Mouse (Mus musculus): Measurements from ENCODE around the gene 2310033P09Rik.
"Not testable (repeated sequence)": the region's sequence is repeated elsewhere in the genome, so short reads cannot be mapped to it uniquely, and the experiment has no call there.

2310033P09Rik gene

GRCm38 (mm10) chr11:59201216-59202002 lies 6.7 kb upstream of the 2310033P09Rik start:
- DNase-seq, result no peak

DNA sequence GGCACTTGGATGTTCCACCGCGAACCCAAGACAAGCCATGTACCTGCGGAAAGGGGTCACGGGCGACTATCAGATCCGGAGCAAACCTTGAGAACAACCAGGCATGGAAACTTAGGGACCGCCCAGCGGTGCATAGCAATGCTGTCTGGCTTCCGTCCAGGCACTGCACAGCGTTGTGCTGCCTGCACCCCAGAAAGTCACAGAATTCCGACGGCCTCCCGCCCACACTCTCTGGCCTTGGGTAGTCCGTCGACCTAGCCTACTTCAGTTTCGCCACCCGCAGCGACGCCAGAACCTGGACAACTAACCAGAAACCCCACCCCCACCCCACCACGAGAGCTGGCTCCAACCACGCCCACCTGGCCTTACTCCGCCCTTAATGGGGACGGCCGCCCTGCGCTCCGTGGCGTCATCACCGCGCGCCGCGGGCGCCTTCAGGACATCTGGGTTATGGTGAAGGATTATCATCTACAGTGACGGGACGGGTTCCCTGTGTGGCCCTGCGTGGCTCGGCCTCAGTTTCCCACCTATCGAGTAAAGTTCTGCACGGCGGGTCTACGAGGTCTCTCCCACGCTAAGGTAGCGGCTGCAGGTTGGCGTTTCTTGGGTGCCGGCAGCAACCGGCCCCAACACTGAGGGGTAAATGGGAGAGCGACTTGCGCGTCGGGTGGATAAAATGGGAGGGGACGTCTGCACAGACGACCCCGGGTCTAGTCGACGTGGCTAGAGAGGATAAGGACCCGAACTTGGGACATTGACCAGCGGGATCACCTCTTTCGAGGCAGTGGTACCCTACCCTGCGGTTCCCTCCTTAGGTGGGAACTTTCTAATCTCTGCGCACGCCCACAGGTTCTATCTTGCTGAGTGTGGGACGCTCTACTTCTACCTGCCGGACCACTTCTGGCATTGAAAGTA lies 5.8 kb upstream of the 2310033P09Rik start, which contains the start of gene Mrpl55:
TSS of gene Mrpl55 (plus strand) at position 406 of the 915 bp plus-strand sequence.
- DNase-seq, result peak; percentile 97

- peak; percentile 80 for DNase-seq
Measured at GRCm38 (mm10) chr11:59209003-59209441, 901 bp downstream of the 2310033P09Rik start.

GRCm38 (mm10) chr11:59209580-59209979 lies 1.5 kb downstream of the 2310033P09Rik start:
- no peak for DNase-seq

GRCm38 (mm10) chr11:59210020-59210419 lies 1.9 kb downstream of the 2310033P09Rik start:
- DNase-seq, result no peak

- DNase-seq, result not testable (repeated sequence)
Measured at GRCm38 (mm10) chr11:59211561-59211960, 3.4 kb downstream of the 2310033P09Rik start.

DNA sequence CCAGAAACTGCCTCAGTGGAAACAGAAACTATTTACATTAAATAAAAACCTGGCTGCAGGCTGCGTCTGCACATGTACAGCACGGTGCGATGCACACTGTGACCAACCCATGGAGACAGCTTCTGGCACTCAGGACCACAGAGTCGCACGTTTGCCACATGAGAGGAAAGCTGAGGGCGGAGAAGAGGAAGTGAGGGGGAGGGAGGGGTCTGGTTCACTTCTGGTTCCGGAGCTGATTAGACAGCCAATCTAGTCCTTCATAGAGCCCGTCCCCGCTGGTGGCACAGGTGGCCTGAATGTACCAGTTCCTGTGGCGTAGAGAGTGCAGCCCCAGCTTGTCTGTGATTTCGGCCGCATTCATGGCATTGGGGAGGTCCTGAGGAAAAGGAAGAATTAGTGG lies 4.2 kb downstream of the 2310033P09Rik start:
- not testable (repeated sequence) for DNase-seq

DNA sequence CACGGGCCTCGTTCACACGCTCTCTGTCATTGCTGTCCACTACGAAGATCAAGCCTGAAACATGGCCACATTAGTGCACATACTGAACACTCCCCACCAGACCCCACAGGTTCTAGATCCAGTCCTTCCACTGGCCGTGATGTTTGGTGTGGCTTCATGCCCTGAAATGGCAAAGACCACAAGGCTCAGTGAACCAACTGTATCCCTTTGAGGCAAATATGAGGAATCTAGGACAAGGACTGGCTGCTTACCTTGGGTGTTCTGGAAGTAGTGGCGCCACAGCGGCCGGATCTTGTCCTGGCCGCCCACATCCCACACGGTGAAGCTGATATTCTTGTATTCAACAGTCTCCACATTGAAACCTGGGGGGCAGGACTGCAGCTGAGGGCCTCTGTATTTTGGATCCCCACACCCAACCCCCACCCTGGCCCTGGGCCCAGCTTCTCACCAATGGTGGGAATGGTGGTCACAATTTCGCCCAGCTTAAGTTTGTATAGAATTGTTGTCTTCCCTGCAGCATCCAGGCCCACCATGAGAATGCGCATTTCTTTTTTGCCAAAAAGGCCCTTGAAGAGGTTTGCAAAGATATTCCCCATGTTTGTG lies 4.9 kb downstream of the 2310033P09Rik start:
- no peak for DNase-seq

GRCm38 (mm10) chr11:59216955-59217354 lies 8.8 kb downstream of the 2310033P09Rik start:
- no peak for DNase-seq

GRCm38 (mm10) chr11:59218389-59218998 lies 10.4 kb downstream of the 2310033P09Rik start:
- DNase-seq, result peak; percentile 67

- DNase-seq, result no peak
Measured at GRCm38 (mm10) chr11:59219064-59219463, 10.9 kb downstream of the 2310033P09Rik start.

- no peak for DNase-seq
Measured at GRCm38 (mm10) chr11:59221604-59222003, 13.5 kb downstream of the 2310033P09Rik start.

GRCm38 (mm10) chr11:59222306-59222705 lies 14.2 kb downstream of the 2310033P09Rik start:
- DNase-seq, result no peak

GRCm38 (mm10) chr11:59224025-59224424 lies 15.9 kb downstream of the 2310033P09Rik start:
- no peak for DNase-seq

DNA sequence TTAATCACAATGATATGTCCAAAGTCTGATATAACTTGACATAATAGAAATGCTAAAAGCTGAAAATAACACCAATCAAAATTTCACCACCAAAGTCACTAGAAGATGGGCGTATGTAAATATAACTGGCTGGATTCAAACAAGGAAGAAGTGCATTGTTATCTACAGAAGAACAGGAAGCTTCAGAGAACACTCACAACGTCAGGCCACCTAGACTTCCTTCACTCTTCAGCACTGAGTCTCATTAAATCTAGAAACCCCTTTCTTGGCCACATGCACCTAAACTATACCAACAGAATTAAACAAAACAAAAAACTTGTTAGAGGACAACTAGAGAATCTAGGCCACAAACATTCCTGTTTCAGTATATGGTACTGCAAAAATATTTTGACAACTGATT lies 16.3 kb downstream of the 2310033P09Rik start:
- DNase-seq, result no peak

DNA sequence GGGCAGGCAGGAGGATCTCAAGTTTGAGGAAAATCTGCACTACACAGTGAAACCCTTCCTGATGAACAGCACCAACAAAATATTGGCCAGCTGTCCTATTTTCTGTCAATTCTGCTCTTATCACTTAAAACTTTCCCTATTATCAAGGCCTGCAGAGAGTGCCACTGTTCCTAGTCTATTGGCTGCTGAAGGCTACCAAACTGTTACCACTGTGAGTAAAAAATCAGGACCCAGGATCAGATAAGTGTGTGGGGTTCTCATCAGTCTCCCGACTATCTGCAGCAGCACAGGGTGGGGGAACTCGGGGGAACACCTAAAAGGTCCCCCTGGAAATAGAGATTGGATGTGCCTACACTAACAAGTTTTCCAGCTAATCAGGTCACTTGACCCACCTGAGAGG lies 17.0 kb downstream of the 2310033P09Rik start:
- no peak for DNase-seq

DNA sequence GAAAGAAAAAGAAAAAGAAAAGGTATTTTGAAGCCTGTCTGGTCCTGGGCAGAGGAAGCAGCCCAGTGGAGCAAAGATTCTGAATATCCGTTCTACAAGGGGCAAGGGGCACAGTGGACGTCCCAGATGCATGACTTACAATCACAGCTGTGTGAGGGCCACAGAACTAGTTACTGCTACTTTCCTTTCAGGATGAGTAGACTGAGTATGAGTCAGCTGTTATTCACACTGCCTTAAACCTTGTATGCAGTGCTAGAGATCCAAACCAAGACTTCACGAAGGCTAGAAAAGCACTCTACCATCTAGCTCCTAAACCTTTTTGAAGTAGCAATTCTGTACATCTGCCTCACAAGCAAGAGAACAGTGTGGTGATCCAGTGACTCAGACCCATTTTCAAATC lies 18.1 kb downstream of the 2310033P09Rik start:
- DNase-seq, result no peak

DNA sequence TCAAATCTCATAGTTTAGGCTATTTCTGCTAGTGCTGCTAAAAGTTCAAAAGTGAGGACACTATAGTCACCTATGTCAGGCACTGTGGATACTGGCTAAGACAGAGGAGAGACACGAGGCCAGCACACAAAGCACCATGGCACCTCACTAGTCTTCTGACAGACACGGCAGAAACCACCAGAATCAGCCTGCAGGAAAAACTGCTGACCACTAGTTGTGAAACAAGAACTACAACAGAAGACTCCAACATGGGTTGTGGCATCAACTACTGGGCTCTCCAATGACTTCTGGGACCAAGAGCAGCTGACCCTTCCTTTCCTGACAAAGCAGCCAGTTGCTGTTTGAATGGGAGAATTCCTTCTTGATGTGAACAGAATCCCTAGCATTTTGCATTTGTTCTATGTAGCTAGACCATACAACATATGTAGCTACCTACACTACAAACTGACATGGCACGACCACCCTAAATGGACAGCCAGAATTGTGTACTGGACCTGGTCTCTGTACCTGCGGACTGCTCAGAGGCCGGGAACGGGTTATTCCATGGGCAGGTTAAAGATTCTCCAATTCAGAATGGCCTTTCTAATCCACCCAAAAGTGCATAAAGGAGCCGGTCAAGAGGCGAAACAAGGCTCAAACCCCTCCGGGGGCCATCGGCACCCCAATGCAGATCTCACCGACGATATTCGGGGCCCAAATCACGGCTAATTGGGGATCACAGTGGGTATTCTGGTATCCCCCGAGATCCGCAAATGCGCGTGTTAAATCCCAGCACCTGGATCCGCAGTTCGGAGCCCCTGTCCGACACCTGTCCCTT lies 18.9 kb downstream of the 2310033P09Rik start:
- DNase-seq, result peak; percentile 31

DNA sequence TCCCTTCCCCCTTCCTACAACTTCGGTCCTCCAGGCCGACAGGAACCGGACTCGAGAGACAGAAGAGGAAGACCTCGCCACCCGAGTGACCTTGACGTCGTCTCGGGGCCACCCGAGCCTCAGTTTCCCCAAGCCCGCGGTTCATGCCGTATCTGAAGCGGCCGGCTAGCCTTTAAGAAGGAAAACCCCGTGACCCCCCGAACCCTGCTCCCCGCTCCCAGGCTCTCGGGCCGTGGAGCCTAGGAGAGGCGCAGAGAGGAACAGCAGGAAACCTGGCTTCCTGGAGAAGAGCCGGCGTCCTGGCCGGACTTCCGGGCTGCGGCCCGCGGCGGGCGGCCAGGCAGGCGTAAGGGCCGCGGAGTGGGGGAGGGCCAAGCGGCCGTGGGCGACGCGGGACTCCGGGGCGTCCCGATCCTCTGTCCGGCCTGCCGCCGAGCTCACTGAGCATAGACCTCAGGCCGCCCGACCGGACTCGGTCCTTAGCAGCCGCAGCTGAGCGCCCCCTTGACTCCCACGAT lies 19.5 kb downstream of the 2310033P09Rik start:
- DNase-seq, result no peak

GRCm38 (mm10) chr11:59228122-59228953 lies 20.2 kb downstream of the 2310033P09Rik start, which contains the start of gene Arf1:
Gene Arf1 (minus strand): TSS chr11:59228270.
- peak; percentile 98 for DNase-seq

Data from kidney, postnatal 14 days (tissue).